Comparison of ENCODE assay signal across 26 mouse cellular contexts in the genomic region with DNA sequence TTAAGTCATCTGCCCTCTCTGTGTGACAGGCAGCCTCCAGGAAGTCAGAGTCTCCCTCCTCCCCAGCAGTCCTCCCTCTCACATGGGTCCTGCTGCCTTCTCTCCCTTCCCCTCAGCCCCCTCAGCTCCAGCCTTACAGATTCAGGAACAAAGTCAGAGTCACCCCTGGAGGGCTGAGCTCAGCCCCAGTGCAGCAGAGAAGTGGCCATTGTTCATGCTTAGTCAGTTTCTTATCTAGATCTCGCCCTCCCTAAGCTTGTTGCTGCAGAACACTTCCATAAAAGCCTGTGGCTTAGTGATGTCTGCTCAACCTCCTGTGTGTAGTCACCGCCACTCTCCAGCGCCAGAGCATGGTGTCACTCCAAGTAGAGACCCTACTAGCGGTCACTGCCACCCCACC. TPM values are rescaled to one million over a fixed set of nuclear protein-coding genes. Genes with fewer than 3 reads are reported as not detected.
DNase-seq lines count a peak whose midpoint lies in the region; ATAC-seq lines count a peak whose summit lies in the region.
"Had no signal": no experiment of that assay in that cellular context is flagged by ENCODE, and none has a peak within 500 bp of the region (broad histone marks: within the 10 kb centered on the region; RNA-seq: fewer than 3 reads in every experiment).

No protein-coding gene starts in this region.

- 53% methylated on average over 4 of the region's 4 CpGs for WGBS in heart, embryonic 10.5 days

- H3K9me3 ChIP-seq in heart, embryonic 10.5 days, result no peaks in the 10 kb centered on the region
- H3K9me3 ChIP-seq: forebrain, embryonic 13.5 days; liver, embryonic 15.5 days; megakaryocyte, embryonic 14.5 days; neural tube, embryonic 15.5 days had no signal

- peak; percentile 37 for ATAC-seq in megakaryocyte-erythroid progenitor cell, adult 5-6 weeks (replicated peaks; ENCODE audit: low FRiP score, low TSS enrichment, poor library complexity, severe bottlenecking)
- ATAC-seq in CD4-positive, CD25-positive, alpha-beta regulatory T cell, adult 4 months, result no peak
- ATAC-seq: forebrain, embryonic 13.5 days had no signal

- H3K36me3 ChIP-seq in heart, embryonic 10.5 days, result no peaks in the 10 kb centered on the region
- H3K36me3 ChIP-seq: liver, embryonic 15.5 days; neural tube, embryonic 15.5 days had no signal

- H3K27me3 ChIP-seq in heart, embryonic 10.5 days (ENCODE audit: insufficient read depth, poor library complexity, severe bottlenecking), result peaks cover 2% of the 10 kb centered on the region; the same call in 1 of the 2 replicates
- H3K27me3 ChIP-seq: forebrain, embryonic 13.5 days; liver, embryonic 15.5 days; neural tube, embryonic 15.5 days had no signal

- no peak overlapping the region for H3K4me3 ChIP-seq in heart, embryonic 10.5 days
- H3K4me3 ChIP-seq: forebrain, embryonic 13.5 days; liver, embryonic 15.5 days; megakaryocyte, embryonic 14.5 days; neural tube, embryonic 15.5 days had no signal

- DNase-seq in heart, embryonic 10.5 days (ENCODE audit: low spot score), result no peak
- no peak for DNase-seq in heart, postnatal 4 days
- DNase-seq in 3134 (ENCODE audit: extremely low read depth, insufficient read length, low spot score), result peak; percentile 27
- DNase-seq in MEL-GATA-1-ER (ENCODE audit: extremely low read depth, low read depth), result peak; percentile 40
- no peak for DNase-seq in cerebellum, adult 9-11 months
- DNase-seq: cerebellum, adult 2 months; cerebellum, postnatal 25 days; gastrocnemius, postnatal 14 days; kidney, adult 18-20 months; layer of hippocampus, adult 9-11 months; liver; lung, postnatal 36 days; midbrain, embryonic 14.5 days; retina, postnatal 1 day; right cerebral cortex, postnatal 14 days had no signal

- H3K27ac ChIP-seq in heart, embryonic 10.5 days, result peak overlapping the region; percentile 26; the same call in 1 of the 2 replicates
- H3K27ac ChIP-seq: forebrain, embryonic 13.5 days; hindbrain, embryonic 14.5 days; kidney, postnatal 0 days; liver, embryonic 15.5 days; neural tube, embryonic 15.5 days had no signal

- H3K4me1 ChIP-seq in heart, embryonic 10.5 days, result peaks cover 36% of the 10 kb centered on the region
- H3K4me1 ChIP-seq: forebrain, embryonic 13.5 days; liver, embryonic 15.5 days; neural tube, embryonic 15.5 days had no signal

RNA-seq across cellular contexts. Expression of a gene that starts 33.6 kb away (rescaled TPM):
- 14.5 and 19.8 TPM in 2 replicates for polyA plus RNA-seq in heart, embryonic 10.5 days (2016; fragmentation: Nextera tagmentation; extraction: Ambion mirVana)
- total RNA-seq in heart, postnatal 4 days (2021), result 1 to 10 TPM; 9.0 to 9.2 TPM
- 8.5 and 12.4 TPM in 2 replicates for total RNA-seq in megakaryocyte-erythroid progenitor cell, adult 5-6 weeks (2014; fragmentation: Nextera tagmentation)
- total RNA-seq in megakaryocyte-erythroid progenitor cell, adult 5-6 weeks (2017), result 5.7 and 11.5 TPM in 2 replicates
- polyA plus RNA-seq in CD4-positive, CD25-positive, alpha-beta regulatory T cell, adult 4 months (2017; shearing (Covaris generic)), result 10 to 100 TPM in 1 of 2 experiments, 1 to 10 TPM in 1; 6.5 to 14.3 TPM

RNA-seq across cellular contexts. Expression of a gene that starts 44.8 kb away (rescaled TPM):
- 0.36 and 1.5 TPM in 2 replicates for polyA plus RNA-seq in heart, embryonic 10.5 days (2016; fragmentation: Nextera tagmentation; extraction: Ambion mirVana)
- not detected for total RNA-seq in heart, postnatal 4 days (2021)
- not detected in 2 replicates for total RNA-seq in megakaryocyte-erythroid progenitor cell, adult 5-6 weeks (2014; fragmentation: Nextera tagmentation)
- total RNA-seq in megakaryocyte-erythroid progenitor cell, adult 5-6 weeks (2017), result 0.56 TPM in 1 of 2 replicates, not detected in the other
- polyA plus RNA-seq in CD4-positive, CD25-positive, alpha-beta regulatory T cell, adult 4 months (2017; shearing (Covaris generic)), result under 1 TPM in 1 of 2 experiments, not detected in 1; 0.18 TPM
- total RNA-seq: CH12.LX; granulocyte monocyte progenitor cell, adult 5-6 weeks; hematopoietic stem cell, adult 5-6 weeks had no signal
- polyA plus RNA-seq: forebrain, embryonic 13.5 days had no signal

Comparison
In these comparisons a context has a peak if more than half of its experiments do, and no peak if none do; other contexts are left out.
1. DNase-seq: peak in 3134 (single experiment) and MEL-GATA-1-ER (single experiment); none in heart, embryonic 10.5 days (single experiment), heart, postnatal 4 days (single experiment) and cerebellum, adult 9-11 months (single experiment).